Mouse (Mus musculus): Measurements from ENCODE around the gene Letm1.

DNA sequence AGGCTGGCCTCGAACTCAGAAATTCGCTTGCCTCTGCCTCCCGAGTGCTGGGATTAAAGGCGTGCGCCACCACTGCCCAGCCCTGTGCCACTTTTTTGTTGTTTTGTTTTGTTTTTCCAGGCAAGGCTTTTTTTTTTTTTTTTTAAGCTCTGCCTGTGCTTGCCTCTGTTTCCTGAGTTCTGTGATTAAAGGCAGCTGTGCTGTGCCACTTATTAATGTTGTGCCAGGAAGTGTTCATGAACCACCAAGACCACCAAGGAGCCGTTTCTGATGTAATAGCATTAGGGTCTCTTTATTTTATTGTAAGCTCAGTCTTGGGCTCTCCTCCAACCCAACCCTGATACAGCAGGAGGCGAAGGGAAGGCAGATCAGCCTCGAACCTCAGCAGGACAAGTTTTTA lies 45.5 kb upstream of the Letm1 start:
- no peak for TF ChIP-seq CTCF (IDR thresholded peaks at IDR 0.05; ENCODE audit: borderline replicate concordance, control insufficient read depth, extremely low read depth, insufficient read depth, low read length, poor library complexity)
- no peak for TF ChIP-seq POLR2A (IDR thresholded peaks at IDR 0.05; ENCODE audit: control insufficient read depth, extremely low read depth, insufficient read depth, low read length, poor library complexity)

Data from thymus, adult 2 months (tissue).